Mouse (Mus musculus) neural tube, embryonic 15.5 days (tissue): ENCODE results near the gene Cldn22. TPM values are rescaled to one million over a fixed set of nuclear protein-coding genes. Genes with fewer than 3 reads are reported as not detected.
"Not testable (repeated sequence)": the region's sequence is repeated elsewhere in the genome, so short reads cannot be mapped to it uniquely, and the experiment has no call there.

Source experiments
- ATAC-seq: fragments of 200-750 bp; cut with Nextera tagmentation; 2 replicates; pipeline ENCODE4 v1.8.0; 2017; ENCODE audit warnings: mild to moderate bottlenecking, moderate TSS enrichment, moderate library complexity; ENCODE audit not compliant: low FRiP score
- H3K27ac ChIP-seq: fragments of 300-500 bp; sonication (generic); replicated peaks from 2 replicates; pipeline ENCODE4 v1.5.1; 2015; ENCODE audit warnings: mild to moderate bottlenecking, inconsistent platforms
- H3K27me3 ChIP-seq: fragments of 300-500 bp; sonication (generic); replicated peaks from 2 replicates; pipeline ENCODE4 v1.6.1; 2015; ENCODE audit warnings: inconsistent platforms
- H3K36me3 ChIP-seq: fragments of 300-500 bp; sonication (generic); 2 replicates; pipeline ENCODE4 v1.6.1; 2015; ENCODE audit warnings: inconsistent platforms
- H3K4me1 ChIP-seq: fragments of 300-500 bp; sonication (generic); 2 replicates; pipeline ENCODE4 v1.6.1; 2015; ENCODE audit warnings: inconsistent platforms
- H3K4me2 ChIP-seq: fragments of 300-500 bp; sonication (generic); 2 replicates; pipeline ENCODE4 v1.6.1; 2015; ENCODE audit warnings: inconsistent platforms, mild to moderate bottlenecking, moderate library complexity
- H3K4me3 ChIP-seq: fragments of 300-500 bp; sonication (generic); replicated peaks from 2 replicates; pipeline ENCODE4 v1.5.1; 2015; ENCODE audit warnings: mild to moderate bottlenecking, inconsistent platforms
- H3K9ac ChIP-seq: fragments of 300-500 bp; sonication (generic); replicated peaks from 2 replicates; pipeline ENCODE4 v1.6.1; 2015; ENCODE audit warnings: mild to moderate bottlenecking, inconsistent platforms
- H3K9me3 ChIP-seq: fragments of 300-500 bp; sonication (generic); replicated peaks from 2 replicates; pipeline ENCODE4 v1.6.1; 2016; ENCODE audit warnings: inconsistent platforms
- WGBS: fragments of 180-500 bp; shearing (Covaris S2); methylation state at CpG from one replicate; pipeline ENCODE4 v1.1.7; 2015; ENCODE audit warnings: mixed read lengths; 5-methylcytosine and 5-hydroxymethylcytosine counted together
- polyA plus RNA-seq: library from polyadenylated mRNA; unstranded; fragments of >200 nt; fragmentation: Nextera tagmentation; extraction: Ambion mirVana; gene quantifications from 2 replicates; pipeline ENCODE4 v1.2.1, GENCODE M21; 2015

Gene Cldn22
- polyA plus RNA-seq, 1 experiment from 2014 or later: not detected

DNA sequence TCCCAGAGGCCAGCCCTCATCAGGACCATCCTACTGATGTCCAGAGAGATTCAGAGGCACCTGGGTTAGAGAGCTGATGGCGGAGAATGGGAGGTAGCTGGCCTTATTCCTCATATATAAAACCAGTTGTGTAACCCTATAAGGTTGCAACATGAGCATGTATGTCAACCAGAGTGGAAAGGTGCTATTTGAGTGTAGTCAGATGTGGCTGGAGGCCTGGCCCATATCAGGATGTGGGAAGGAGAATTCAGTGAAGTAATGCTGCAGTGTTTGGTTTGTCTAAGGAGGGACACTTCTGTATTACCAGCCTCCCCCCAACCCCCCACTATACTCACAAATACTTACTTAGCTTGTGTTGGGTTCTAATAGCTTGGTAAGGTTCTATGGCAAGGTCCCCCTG, 20.0 kb upstream of the Cldn22 start:
- Histone ChIP-seq H3K4me2 (no peak overlapping the region), H3K27me3 (no peaks in the 10 kb centered on the region), H3K27ac (no peak overlapping the region), H3K36me3 (no peaks in the 10 kb centered on the region), H3K4me3 (no peak overlapping the region), H3K9me3 (no peaks in the 10 kb centered on the region), H3K9ac (no peak overlapping the region), H3K4me1 (peaks cover 5% of the 10 kb centered on the region)
- no peak for ATAC-seq
- 93% methylated on average over 1 of the region's 1 CpGs for WGBS

GRCm38 (mm10) chr8:47809970-47810665, 14.2 kb upstream of the Cldn22 start:
- no peaks in the 10 kb centered on the region for H3K36me3 ChIP-seq
- ATAC-seq: no peak

GRCm38 (mm10) chr8:47810666-47811015, 13.6 kb upstream of the Cldn22 start:
- Histone ChIP-seq H3K4me3 (no peak overlapping the region), H3K4me2 (no peak overlapping the region), H3K27ac (no peak overlapping the region), H3K9me3 (no peaks in the 10 kb centered on the region), H3K9ac (no peak overlapping the region), H3K36me3 (no peaks in the 10 kb centered on the region), H3K27me3 (no peaks in the 10 kb centered on the region), H3K4me1 (peaks cover 5% of the 10 kb centered on the region)
- no peak for ATAC-seq
- WGBS: 77% methylated on average over 7 of the region's 7 CpGs

More at GRCm38 (mm10) chr8:47809970-47810665, 14.2 kb upstream of the Cldn22 start:
- Histone ChIP-seq H3K27me3 (no peaks in the 10 kb centered on the region), H3K9me3 (no peaks in the 10 kb centered on the region), H3K27ac (no peak overlapping the region), H3K4me1 (peaks cover 5% of the 10 kb centered on the region), H3K4me2 (no peak overlapping the region), H3K9ac (no peak overlapping the region), H3K4me3 (no peak overlapping the region)
- WGBS: 81% methylated on average over 14 of the region's 14 CpGs

GRCm38 (mm10) chr8:47811221-47811620, 13.1 kb upstream of the Cldn22 start:
- H3K36me3 ChIP-seq: no peaks in the 10 kb centered on the region
- H3K4me2 ChIP-seq: no peak overlapping the region
- H3K27me3 ChIP-seq: no peaks in the 10 kb centered on the region
- 84% methylated on average over 12 of the region's 12 CpGs for WGBS
- no peak overlapping the region for H3K9ac ChIP-seq
- no peak for ATAC-seq
- H3K4me1 ChIP-seq: peaks cover 4% of the 10 kb centered on the region
- H3K27ac ChIP-seq: no peak overlapping the region
- no peak overlapping the region for H3K4me3 ChIP-seq
- H3K9me3 ChIP-seq: no peaks in the 10 kb centered on the region

- no peak for ATAC-seq
- Histone ChIP-seq H3K4me2 (no peak overlapping the region), H3K4me1 (no peaks in the 10 kb centered on the region), H3K9me3 (no peaks in the 10 kb centered on the region), H3K9ac (no peak overlapping the region), H3K27ac (no peak overlapping the region), H3K27me3 (no peaks in the 10 kb centered on the region), H3K4me3 (no peak overlapping the region), H3K36me3 (no peaks in the 10 kb centered on the region)
- WGBS: 90% methylated on average over 8 of the region's 8 CpGs
These were observed 5.2 kb upstream of the Cldn22 start for GRCm38 (mm10) chr8:47819034-47819433.

DNA sequence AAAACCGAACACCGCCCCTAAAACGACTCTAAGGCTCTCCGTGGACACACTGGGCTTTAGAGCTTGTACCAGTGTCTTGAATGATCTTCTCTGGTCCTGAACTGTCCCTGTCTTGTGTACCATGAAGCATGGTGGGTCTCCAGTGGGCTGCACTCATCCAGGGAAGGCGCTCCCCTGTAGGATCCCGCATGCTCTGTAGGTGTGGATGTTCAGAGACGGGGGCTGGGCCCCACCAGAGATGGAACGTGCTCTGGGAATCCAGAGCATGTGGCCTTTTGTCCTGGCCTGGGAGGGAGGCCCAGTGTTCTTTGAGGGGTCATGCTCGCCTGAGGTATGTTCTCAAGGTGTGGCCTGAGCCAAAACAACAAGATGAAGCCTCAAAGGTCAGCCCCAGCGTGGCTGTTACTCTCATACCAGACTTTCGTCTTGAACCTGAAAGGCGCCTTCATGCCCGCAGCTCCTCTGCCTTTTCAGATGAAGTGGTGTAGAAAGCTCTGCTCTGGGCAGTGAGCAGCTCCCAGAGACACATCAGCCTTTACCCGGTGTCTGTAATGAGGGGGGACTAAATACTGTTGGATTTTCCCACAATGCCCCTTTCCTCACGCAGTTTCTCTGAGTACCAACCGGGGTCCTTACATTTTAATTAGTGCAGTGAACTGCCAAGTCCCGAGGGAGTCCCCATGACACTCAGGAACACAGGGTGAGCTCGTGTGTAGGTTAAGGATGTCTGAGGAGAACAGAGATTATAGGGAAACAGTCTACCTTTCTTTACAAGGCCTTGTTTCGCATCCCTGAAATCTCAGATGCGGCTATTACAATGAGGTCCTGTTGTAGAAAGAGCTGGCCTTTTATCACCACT, 3.1 kb upstream of the Cldn22 start:
- H3K27ac ChIP-seq: no peak overlapping the region
- no peak for ATAC-seq
- 86% methylated on average over 20 of the region's 20 CpGs for WGBS

DNA sequence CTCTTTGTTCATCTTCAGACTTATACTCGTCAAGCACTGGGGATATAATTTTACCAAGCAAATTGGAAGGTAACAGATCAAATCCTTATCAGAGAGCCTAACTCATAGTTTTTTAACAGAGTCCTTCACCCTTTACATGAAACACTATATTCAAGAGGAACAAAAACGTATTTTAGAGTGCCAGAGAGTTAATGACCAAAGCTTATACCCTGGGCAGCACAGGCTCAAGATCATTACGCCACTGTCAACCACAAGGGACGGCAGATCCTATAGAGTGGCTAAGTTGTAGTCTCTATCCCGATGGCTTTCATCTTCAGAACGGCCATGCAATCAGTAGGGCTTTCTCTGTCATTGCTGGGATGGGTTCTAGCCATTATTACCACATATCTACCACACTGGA, 2.4 kb upstream of the Cldn22 start, which contains the start of gene Cldn24:
Gene Cldn24, plus strand, starts transcription at position 301 of the 400 bp plus-strand sequence.
- no peak for ATAC-seq
- Histone ChIP-seq H3K27ac (no peak within 1 kb of the TSS), H3K9me3 (no peaks in the 10 kb centered on the region), H3K4me1 (0 out of 2 replicates have a peak, but pooled peaks cover 5% of the 10 kb centered on the region), H3K36me3 (no peaks in the 10 kb centered on the region), H3K27me3 (no peaks in the 10 kb centered on the region), H3K9ac (no peak within 1 kb of the TSS), H3K4me2 (no peak within 1 kb of the TSS), H3K4me3 (no peak within 1 kb of the TSS)
- 85% methylated on average over 6 of the region's 6 CpGs for WGBS

More for the DNA sequence above, 3.1 kb upstream of the Cldn22 start:
- Histone ChIP-seq H3K4me2 (no peak overlapping the region), H3K36me3 (no peaks in the 10 kb centered on the region), H3K27me3 (no peaks in the 10 kb centered on the region), H3K9ac (no peak overlapping the region), H3K4me1 (0 out of 2 replicates have a peak, but pooled peaks cover 5% of the 10 kb centered on the region), H3K4me3 (no peak overlapping the region), H3K9me3 (no peaks in the 10 kb centered on the region)

- H3K27me3 ChIP-seq, H3K36me3 ChIP-seq, ATAC-seq, H3K4me1 ChIP-seq, H3K27ac ChIP-seq, H3K4me2 ChIP-seq, H3K9ac ChIP-seq, H3K9me3 ChIP-seq, H3K4me3 ChIP-seq: not testable (repeated sequence)
- WGBS: 91% methylated on average over 7 of the region's 9 CpGs
These were observed 1.7 kb upstream of the Cldn22 start for GRCm38 (mm10) chr8:47822541-47822940.

DNA sequence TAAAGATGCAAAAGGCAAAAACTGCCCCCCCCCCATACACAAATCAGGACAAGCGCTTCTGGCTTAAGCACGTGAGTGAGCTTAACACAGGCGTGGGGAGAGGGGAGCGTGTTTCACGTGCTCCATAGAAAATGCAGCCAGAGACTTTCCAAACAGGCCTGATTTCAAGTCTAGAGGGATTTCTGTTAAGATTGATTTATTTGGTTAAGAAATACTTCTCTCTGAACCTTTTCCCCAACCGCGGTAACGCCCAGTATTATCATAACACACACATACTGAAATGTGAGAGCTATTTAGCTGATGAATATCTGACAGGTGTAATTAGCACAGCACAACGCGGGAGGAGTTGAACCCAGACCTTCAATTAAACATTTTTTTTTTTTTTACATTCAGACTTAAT, 505 bp upstream of the Cldn22 start:
- no peak overlapping the region for H3K4me3 ChIP-seq
- H3K36me3 ChIP-seq: no peaks in the 10 kb centered on the region
- ATAC-seq: no peak
- no peaks in the 10 kb centered on the region for H3K27me3 ChIP-seq
- no peak overlapping the region for H3K4me2 ChIP-seq
- H3K4me1 ChIP-seq: 0 out of 2 replicates have a peak, but pooled peaks cover 5% of the 10 kb centered on the region
- no peak overlapping the region for H3K9ac ChIP-seq
- H3K9me3 ChIP-seq: no peaks in the 10 kb centered on the region
- WGBS: 75% methylated on average over 10 of the region's 10 CpGs
- no peak overlapping the region for H3K27ac ChIP-seq

- no peaks in the 10 kb centered on the region for H3K27me3 ChIP-seq
- H3K4me3 ChIP-seq: no peak overlapping the region
- ATAC-seq: no peak
- no peak overlapping the region for H3K4me2 ChIP-seq
- 0 out of 2 replicates have a peak, but pooled peaks cover 5% of the 10 kb centered on the region for H3K4me1 ChIP-seq
- H3K27ac ChIP-seq: no peak overlapping the region
- WGBS: 55% methylated on average over 5 of the region's 5 CpGs
- H3K9me3 ChIP-seq: no peaks in the 10 kb centered on the region
- H3K9ac ChIP-seq: no peak overlapping the region
- peaks cover 5% of the 10 kb centered on the region; the same call in 1 of the 2 replicates for H3K36me3 ChIP-seq
These were observed 1.3 kb downstream of the Cldn22 start for GRCm38 (mm10) chr8:47825596-47825995.

DNA sequence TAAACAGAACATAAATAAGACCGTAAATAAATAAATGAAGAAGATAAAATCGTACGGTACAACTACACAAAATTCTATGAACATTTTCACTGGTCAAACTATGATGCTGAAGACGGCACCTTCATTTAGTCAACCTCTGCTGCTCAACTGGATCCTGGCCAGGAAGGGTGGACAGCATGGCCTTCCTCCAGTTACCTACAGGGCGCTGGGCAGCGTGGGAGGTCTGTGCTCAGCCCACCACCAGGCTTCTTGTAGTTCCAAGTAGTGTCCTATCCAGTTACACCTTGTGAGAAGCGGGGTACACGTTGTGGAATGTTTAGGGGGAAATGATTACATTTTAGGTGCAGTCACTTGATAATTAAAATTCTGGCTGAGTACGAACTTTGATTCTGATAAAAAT, 2.6 kb downstream of the Cldn22 start:
- Histone ChIP-seq H3K36me3 (peaks cover 15% of the 10 kb centered on the region; the same call in 1 of the 2 replicates), H3K9me3 (no peaks in the 10 kb centered on the region), H3K27ac (no peak overlapping the region), H3K9ac (no peak overlapping the region), H3K4me2 (no peak overlapping the region), H3K27me3 (no peaks in the 10 kb centered on the region), H3K4me1 (0 out of 2 replicates have a peak, but pooled peaks cover 5% of the 10 kb centered on the region), H3K4me3 (no peak overlapping the region)
- ATAC-seq: no peak
- 90% methylated on average over 9 of the region's 9 CpGs for WGBS

DNA sequence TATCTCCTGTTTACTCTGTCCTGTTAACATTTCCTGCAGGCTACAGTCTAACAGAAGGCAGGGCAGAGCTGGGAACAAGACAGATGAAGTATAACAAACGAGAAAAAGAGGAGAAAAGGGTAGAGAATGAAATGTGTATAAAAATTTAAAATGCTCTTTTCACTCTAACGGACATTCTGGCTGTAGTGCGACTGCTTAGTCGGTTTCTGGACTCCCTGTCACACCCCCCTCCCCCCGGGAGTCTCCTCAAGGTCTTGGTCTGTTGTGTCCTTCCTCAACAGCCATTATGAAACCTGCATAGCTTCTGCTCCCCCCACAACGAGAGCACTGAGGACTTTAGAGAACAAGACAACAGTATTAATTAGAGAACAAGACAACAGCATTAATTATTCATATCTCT, 8.3 kb downstream of the Cldn22 start:
- ATAC-seq: no peak
- 79% methylated on average over 6 of the region's 6 CpGs for WGBS

More for the DNA sequence above, 8.3 kb downstream of the Cldn22 start:
- Histone ChIP-seq H3K9ac (no peak overlapping the region), H3K27ac (no peak overlapping the region), H3K27me3 (no peaks in the 10 kb centered on the region), H3K4me2 (no peak overlapping the region), H3K4me3 (no peak overlapping the region), H3K4me1 (no peaks in the 10 kb centered on the region), H3K36me3 (peaks cover 15% of the 10 kb centered on the region; the same call in 1 of the 2 replicates), H3K9me3 (no peaks in the 10 kb centered on the region)
